Mouse (Mus musculus) myocyte (in vitro differentiated cells): Measurements from ENCODE around the gene Dusp5. TPM values are rescaled to one million over a fixed set of nuclear protein-coding genes. Genes with fewer than 3 reads are reported as not detected.

ENCODE experiments used
- H3K27me3 ChIP-seq: one replicate; pipeline ENCODE4 v1.6.1; 2011; ENCODE audit not compliant: control insufficient read depth, insufficient read depth, insufficient read length
- H3K36me3 ChIP-seq: one replicate; pipeline ENCODE4 v1.6.1; 2011; ENCODE audit not compliant: control insufficient read depth, insufficient read depth
- H3K4me2 ChIP-seq: one replicate; pipeline ENCODE4 v1.6.1; 2011; ENCODE audit warnings: low read depth, control low read depth
- H3K4me3 ChIP-seq: one replicate; pipeline ENCODE4 v1.5.1; 2011; ENCODE audit warnings: mild to moderate bottlenecking, control low read depth, moderate library complexity
- H3K79me2 ChIP-seq: one replicate; pipeline ENCODE4 v1.6.1; 2011; ENCODE audit not compliant: control insufficient read depth, insufficient read depth
- H3ac ChIP-seq: one replicate; pipeline ENCODE4 v1.6.1; 2011; ENCODE audit not compliant: control insufficient read depth, insufficient read length
- CEBPB ChIP-seq: IDR thresholded peaks from 2 replicates; pipeline ENCODE4 v1.6.1; 2011; ENCODE audit warnings: mild to moderate bottlenecking, moderate library complexity; ENCODE audit not compliant: poor library complexity, insufficient read depth, severe bottlenecking
- E2F4 ChIP-seq: IDR thresholded peaks from one replicate; pipeline ENCODE4 v1.6.1; 2011; ENCODE audit warnings: mild to moderate bottlenecking, control low read depth, moderate library complexity; ENCODE audit not compliant: insufficient read depth
- MAX ChIP-seq: IDR thresholded peaks from one replicate; pipeline ENCODE4 v1.6.1; 2011; ENCODE audit warnings: low read depth, mild to moderate bottlenecking, control low read depth
- MYOD1 ChIP-seq, 3 experiments: IDR thresholded peaks; one replicate each; pipeline ENCODE4 v1.6.1; 2011; ENCODE audit warnings: control low read depth in 2 of 3, low read depth in 2 of 3, mild to moderate bottlenecking in 2 of 3, moderate library complexity in 1 of 3; ENCODE audit not compliant: insufficient read length in 2 of 3, control insufficient read depth in 1 of 3
- MYOG ChIP-seq, 3 experiments: IDR thresholded peaks; one replicate each; pipeline ENCODE4 v1.6.1; 2011; ENCODE audit warnings: control low read depth in 2 of 3, low read depth in 2 of 3, mild to moderate bottlenecking in 2 of 3; ENCODE audit not compliant: insufficient read length in 2 of 3, control insufficient read depth in 1 of 3, insufficient read depth in 1 of 3
- POLR2A ChIP-seq: IDR thresholded peaks from one replicate; pipeline ENCODE4 v1.6.1; 2011; ENCODE audit warnings: low read depth, mild to moderate bottlenecking, control low read depth, moderate library complexity; ENCODE audit not compliant: insufficient read length
- POLR2AphosphoS2 ChIP-seq: IDR thresholded peaks from one replicate; pipeline ENCODE4 v1.6.1; 2011; ENCODE audit warnings: low read depth, control low read depth; ENCODE audit not compliant: insufficient read length
- REST ChIP-seq: IDR thresholded peaks from one replicate; pipeline ENCODE4 v1.6.1; 2011; ENCODE audit warnings: mild to moderate bottlenecking, control low read depth, moderate library complexity; ENCODE audit not compliant: insufficient read depth, insufficient read length
- SRF ChIP-seq: IDR thresholded peaks from one replicate; pipeline ENCODE4 v1.6.1; 2011; ENCODE audit warnings: low read depth; ENCODE audit not compliant: control insufficient read depth, insufficient read length
- TCF12 ChIP-seq: IDR thresholded peaks from one replicate; pipeline ENCODE4 v1.6.1; 2011; ENCODE audit warnings: mild to moderate bottlenecking, control low read depth; ENCODE audit not compliant: poor library complexity, insufficient read depth, severe bottlenecking
- TCF3 ChIP-seq: IDR thresholded peaks from one replicate; pipeline ENCODE4 v1.6.1; 2011; ENCODE audit warnings: low read depth, control low read depth; ENCODE audit not compliant: insufficient read length
- USF1 ChIP-seq: IDR thresholded peaks from one replicate; pipeline ENCODE4 v1.6.1; 2011; ENCODE audit warnings: low read depth, mild to moderate bottlenecking, control low read depth, moderate library complexity
- polyA plus RNA-seq: library from polyadenylated mRNA; unstranded; fragments of >200 nt; fragmentation: generic; extraction: Trizol; gene quantifications from one replicate; pipeline ENCODE4 v1.2.1, GENCODE M21; 2012; ENCODE audit warnings: missing spikeins

The Dusp5 gene
- polyA plus RNA-seq, 1 experiment = 4.5 TPM

GRCm38 (mm10) chr19:53484918-53485317, 44.0 kb upstream of the Dusp5 start:
- Histone ChIP-seq H3K4me2 (no peak overlapping the region), H3K36me3 (no peaks in the 10 kb centered on the region)
- TF ChIP-seq E2F4 (no peak), MYOD1 (IDR thresholded peaks at IDR 0.05; ENCODE audit: control insufficient read depth in 1 of 3, insufficient read length in 2 of 3, low read depth in 2 of 3) (no peak), TCF3 (no peak), TCF12 (no peak)

DNA sequence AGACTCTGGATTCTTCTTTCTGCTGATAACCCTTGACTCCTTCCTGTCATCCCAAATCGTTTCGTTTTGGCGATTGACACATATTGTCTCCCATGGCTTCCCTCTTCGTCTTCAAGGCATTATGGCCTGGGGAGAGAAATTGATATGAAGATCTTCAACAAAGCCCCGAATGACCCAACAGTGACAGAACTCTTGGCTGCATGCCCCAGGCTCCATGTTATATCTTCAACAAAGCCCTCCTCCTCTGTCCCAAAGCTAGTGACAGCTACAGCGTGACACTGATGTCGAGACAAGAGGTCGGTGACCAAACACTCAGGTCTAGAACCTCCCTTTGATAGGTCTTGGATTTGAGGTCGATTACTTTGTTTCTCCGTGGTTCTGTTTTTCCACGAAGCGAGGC, 39.7 kb upstream of the Dusp5 start:
- no peaks in the 10 kb centered on the region for H3K36me3 ChIP-seq
- no peak overlapping the region for H3K4me2 ChIP-seq
- TF ChIP-seq POLR2AphosphoS2 (no peak), SRF (no peak), MYOD1 (IDR thresholded peaks at IDR 0.05; ENCODE audit: control insufficient read depth in 1 of 3, insufficient read length in 2 of 3, low read depth in 2 of 3) (no peak), MYOG (IDR thresholded peaks at IDR 0.05; ENCODE audit: control insufficient read depth in 1 of 3, insufficient read depth in 1 of 3, insufficient read length in 2 of 3, low read depth in 2 of 3) (no peak), POLR2A (no peak)
- H3ac ChIP-seq = no peak overlapping the region
- no peaks in the 10 kb centered on the region for H3K79me2 ChIP-seq
- H3K27me3 ChIP-seq = no peaks in the 10 kb centered on the region
- H3K4me3 ChIP-seq = no peak overlapping the region

More at GRCm38 (mm10) chr19:53484918-53485317, 44.0 kb upstream of the Dusp5 start:
- Histone ChIP-seq H3ac (no peak overlapping the region), H3K79me2 (no peaks in the 10 kb centered on the region), H3K27me3 (no peaks in the 10 kb centered on the region), H3K4me3 (no peak overlapping the region)

DNA sequence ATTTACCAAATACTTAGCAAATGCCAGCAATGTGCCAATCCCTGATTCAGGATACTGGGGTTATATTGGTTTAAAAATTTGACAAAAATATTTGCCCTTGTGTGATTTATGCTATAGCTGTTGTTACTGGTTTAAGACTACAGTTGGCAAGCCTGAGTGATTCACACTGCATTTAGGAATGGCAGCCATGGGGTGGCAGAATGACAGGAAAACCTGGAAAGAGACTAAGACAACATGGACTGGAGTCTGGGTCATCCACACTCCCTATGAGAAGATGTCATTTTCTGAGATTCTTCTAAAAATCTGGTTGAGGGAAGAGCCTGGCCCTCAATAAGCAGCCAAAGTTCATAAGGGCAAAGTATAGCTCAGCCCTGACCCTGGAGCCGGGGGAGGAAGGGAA, 39.0 kb upstream of the Dusp5 start:
- no peaks in the 10 kb centered on the region for H3K27me3 ChIP-seq
- TF ChIP-seq USF1 (no peak), CEBPB (no peak), MAX (no peak), REST (no peak), POLR2A (no peak), POLR2AphosphoS2 (no peak), TCF3 (no peak), MYOG (IDR thresholded peaks at IDR 0.05; ENCODE audit: control insufficient read depth in 1 of 3, insufficient read depth in 1 of 3, insufficient read length in 2 of 3, low read depth in 2 of 3) (no peak), MYOD1 (IDR thresholded peaks at IDR 0.05; ENCODE audit: control insufficient read depth in 1 of 3, insufficient read length in 2 of 3, low read depth in 2 of 3) (no peak), E2F4 (no peak), SRF (no peak), TCF12 (no peak)
- no peak overlapping the region for H3K4me3 ChIP-seq
- H3ac ChIP-seq = no peak overlapping the region
- no peaks in the 10 kb centered on the region for H3K79me2 ChIP-seq
- H3K36me3 ChIP-seq = no peaks in the 10 kb centered on the region
- H3K4me2 ChIP-seq = no peak overlapping the region

DNA sequence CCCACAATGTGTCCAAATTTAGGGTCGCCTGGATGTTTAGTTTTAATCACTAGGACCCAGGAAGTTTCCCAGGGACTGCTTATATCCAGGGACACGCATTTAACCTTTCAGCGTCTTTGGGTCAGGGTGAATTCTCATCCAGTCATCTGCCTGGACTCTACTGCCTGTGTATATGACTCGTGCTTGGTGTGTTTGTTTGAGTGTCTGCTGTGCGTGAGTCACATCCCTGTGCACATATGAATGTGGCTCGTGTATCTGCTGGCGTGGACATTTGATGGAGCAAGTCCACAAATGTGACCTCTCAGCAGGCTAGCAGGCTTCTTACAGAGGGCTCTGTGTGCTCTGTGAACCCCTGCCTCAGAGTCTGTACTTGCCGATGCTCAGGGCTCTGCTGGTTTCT, 38.0 kb upstream of the Dusp5 start:
- no peak overlapping the region for H3K4me2 ChIP-seq
- no peak overlapping the region for H3ac ChIP-seq
- no peaks in the 10 kb centered on the region for H3K36me3 ChIP-seq
- H3K4me3 ChIP-seq = no peak overlapping the region
- TF ChIP-seq MYOD1 (IDR thresholded peaks at IDR 0.05; ENCODE audit: control insufficient read depth in 1 of 3, insufficient read length in 2 of 3, low read depth in 2 of 3) (no peak), USF1 (no peak), POLR2AphosphoS2 (no peak), TCF12 (no peak), TCF3 (no peak), E2F4 (no peak), CEBPB (no peak), MYOG (IDR thresholded peaks at IDR 0.05; ENCODE audit: control insufficient read depth in 1 of 3, insufficient read depth in 1 of 3, insufficient read length in 2 of 3, low read depth in 2 of 3) (no peak), REST (no peak), MAX (no peak), SRF (no peak), POLR2A (no peak)
- H3K79me2 ChIP-seq = no peaks in the 10 kb centered on the region
- no peaks in the 10 kb centered on the region for H3K27me3 ChIP-seq

DNA sequence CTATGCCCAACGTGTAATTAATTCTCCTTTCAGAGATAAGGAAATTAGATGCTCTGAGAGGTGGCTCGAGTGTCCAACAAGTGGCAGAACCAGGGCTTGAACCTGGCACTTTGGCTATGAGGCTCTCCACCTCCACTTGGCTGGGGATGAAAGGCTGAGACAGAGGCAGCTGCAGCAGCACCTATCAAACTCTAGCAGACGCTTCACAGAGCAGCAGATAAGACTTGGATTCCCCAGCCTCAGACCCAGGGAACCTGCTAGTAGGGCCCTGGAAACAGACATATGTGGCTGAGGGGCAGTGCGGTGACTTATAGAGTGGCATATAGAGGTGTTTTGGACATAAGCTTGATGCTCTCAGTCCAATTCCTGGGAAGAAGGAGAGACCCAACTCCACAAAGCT, 36.4 kb upstream of the Dusp5 start:
- no peak overlapping the region for H3ac ChIP-seq
- no peaks in the 10 kb centered on the region for H3K27me3 ChIP-seq
- no peaks in the 10 kb centered on the region for H3K79me2 ChIP-seq
- H3K36me3 ChIP-seq = no peaks in the 10 kb centered on the region
- H3K4me2 ChIP-seq = no peak overlapping the region
- no peak overlapping the region for H3K4me3 ChIP-seq
- no peak for TF ChIP-seq CEBPB
- TF ChIP-seq POLR2AphosphoS2 = no peak
- no peak for TF ChIP-seq REST
- no peak for TF ChIP-seq MAX
- no peak for TF ChIP-seq USF1
- no peak for TF ChIP-seq TCF3
- TF ChIP-seq E2F4 = no peak
- no peak for TF ChIP-seq SRF
- no peak for TF ChIP-seq MYOG (IDR thresholded peaks at IDR 0.05; ENCODE audit: control insufficient read depth in 1 of 3, insufficient read depth in 1 of 3, insufficient read length in 2 of 3, low read depth in 2 of 3)
